23 mouse cellular contexts compared by ENCODE assay signal in genomic region chr6:96252001-96252400, GRCm38 (mm10).
DNase-seq lines count a peak whose midpoint lies in the region.
"Had no signal": no experiment of that assay in that cellular context is flagged by ENCODE, and none has a peak within 500 bp of the region (broad histone marks: within the 10 kb centered on the region; RNA-seq: fewer than 3 reads in every experiment).

No protein-coding gene starts in this region.

- WGBS in limb, embryonic 10.5 days: 24% methylated on average over 3 of the region's 3 CpGs

- H3K9me3 ChIP-seq in limb, embryonic 10.5 days (replicated peaks): no peaks in the 10 kb centered on the region
- H3K9me3 ChIP-seq: embryonic facial prominence, embryonic 10.5 days; embryonic facial prominence, embryonic 13.5 days; forebrain, embryonic 12.5 days; forebrain, embryonic 15.5 days; G1E; hindbrain, embryonic 12.5 days; hindbrain, embryonic 15.5 days had no signal

- H3K27ac ChIP-seq in limb, embryonic 10.5 days: 0 out of 2 replicates have a peak overlapping the region, but pooled peaks have one; percentile 25
- H3K27ac ChIP-seq: embryonic facial prominence, embryonic 10.5 days; embryonic facial prominence, embryonic 13.5 days; forebrain, embryonic 12.5 days; forebrain, embryonic 15.5 days; hindbrain, embryonic 12.5 days; hindbrain, embryonic 15.5 days had no signal

- H3K36me3 ChIP-seq in limb, embryonic 10.5 days: no peaks in the 10 kb centered on the region
- H3K36me3 ChIP-seq: embryonic facial prominence, embryonic 10.5 days; embryonic facial prominence, embryonic 13.5 days; forebrain, embryonic 12.5 days; forebrain, embryonic 15.5 days; G1E; hindbrain, embryonic 12.5 days; hindbrain, embryonic 15.5 days had no signal

- H3K4me3 ChIP-seq in limb, embryonic 10.5 days: no peak overlapping the region
- H3K4me3 ChIP-seq: embryonic facial prominence, embryonic 10.5 days; embryonic facial prominence, embryonic 13.5 days; erythroblast, embryonic 14.5 days; forebrain, embryonic 12.5 days; forebrain, embryonic 15.5 days; hindbrain, embryonic 12.5 days; hindbrain, embryonic 15.5 days had no signal

- DNase-seq in embryo, embryonic 10 days (ENCODE audit: low spot score): peak; percentile 26
- no peak for DNase-seq in embryo, embryonic 9.5 days (ENCODE audit: extremely low spot score)
- no peak for DNase-seq in limb, embryonic 10.5 days (ENCODE audit: low spot score)
- DNase-seq in retina, postnatal 1 day: peak; percentile 49
- no peak for DNase-seq in testis, postnatal 14 days (ENCODE audit: low spot score)
- DNase-seq in yolk sac, embryonic 10.5 days (ENCODE audit: low spot score): no peak
- DNase-seq: adrenal gland, adult 2 months; adrenal gland, postnatal 14 days; cerebellum, adult 11 months; cerebellum, adult 2 months; cerebellum, adult 9-11 months; cerebellum, postnatal 25 days; gastrocnemius, postnatal 10 days; heart, adult 11 months had no signal

- no peaks in the 10 kb centered on the region for H3K27me3 ChIP-seq in limb, embryonic 10.5 days (ENCODE audit: low read depth, poor library complexity, severe bottlenecking)
- H3K27me3 ChIP-seq: CH12.LX; embryonic facial prominence, embryonic 13.5 days; forebrain, embryonic 12.5 days; forebrain, embryonic 15.5 days; hindbrain, embryonic 12.5 days; hindbrain, embryonic 15.5 days had no signal

- H3K4me1 ChIP-seq in limb, embryonic 10.5 days: peaks cover 50% of the 10 kb centered on the region
- H3K4me1 ChIP-seq: embryonic facial prominence, embryonic 10.5 days; embryonic facial prominence, embryonic 13.5 days; forebrain, embryonic 12.5 days; hindbrain, embryonic 12.5 days; hindbrain, embryonic 15.5 days had no signal

Comparison
In these comparisons a context has a peak if more than half of its experiments do, and no peak if none do; other contexts are left out.
1. DNase-seq: peak in embryo, embryonic 10 days (single experiment) and retina, postnatal 1 day (single experiment); none in embryo, embryonic 9.5 days (single experiment), limb, embryonic 10.5 days (single experiment), testis, postnatal 14 days (single experiment) and yolk sac, embryonic 10.5 days (single experiment).